Mouse (Mus musculus) retina, adult 2 months (tissue): ENCODE data around the gene Tbc1d17.
A peak's percentile ranks its signal among the peaks of the same experiment; 100 is the strongest.

Experiments
- DNase-seq: peaks from one replicate; pipeline ENCODE4 v3.0.0-alpha.2; 2012; ENCODE audit warnings: low read depth, low spot score

Gene Tbc1d17

DNA sequence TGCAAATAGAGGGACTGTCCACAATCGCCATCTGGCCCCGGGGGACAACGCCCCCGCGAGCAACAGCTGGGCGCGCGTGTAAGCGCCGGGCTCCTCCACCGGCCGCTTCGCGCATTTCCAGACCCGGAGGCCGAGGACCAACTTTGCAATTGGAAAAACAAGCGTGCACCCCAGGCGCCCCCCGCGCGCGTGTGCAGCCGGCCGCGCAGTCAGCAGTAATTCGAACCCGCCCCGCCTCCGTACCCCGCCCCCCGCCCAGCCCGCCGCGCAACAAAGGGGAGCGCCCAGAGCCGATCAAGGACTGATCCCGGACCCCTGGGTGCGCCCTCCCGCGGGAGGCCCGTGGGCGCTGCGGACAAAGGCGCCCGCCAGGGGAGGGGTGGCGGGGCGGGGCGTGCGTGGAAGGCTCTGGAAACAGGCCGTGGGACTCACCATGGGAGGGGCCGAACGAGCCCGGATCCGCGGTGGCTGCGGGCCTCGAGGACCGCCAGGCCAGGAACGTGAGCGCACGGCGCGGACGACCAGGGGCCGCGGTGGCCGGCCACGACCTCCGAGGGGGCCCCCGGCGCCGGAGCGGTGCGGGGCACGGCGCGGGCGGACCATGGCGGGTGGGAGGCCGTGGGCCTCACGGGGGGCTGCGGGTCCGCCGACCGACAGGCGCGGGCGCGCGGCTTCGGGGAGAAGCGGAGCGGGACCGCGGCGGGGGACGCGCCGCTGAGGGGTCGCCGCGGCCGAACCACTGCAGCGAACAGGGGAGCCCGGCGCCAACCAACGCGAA lies 20.2 kb upstream of the Tbc1d17 start:
- DNase-seq, result peak; percentile 51

GRCm38 (mm10) chr7:44868465-44868864 lies 19.6 kb upstream of the Tbc1d17 start:
- DNase-seq, result no peak

- no peak for DNase-seq
Observed at GRCm38 (mm10) chr7:44867802-44868201, 18.9 kb upstream of the Tbc1d17 start.

- no peak for DNase-seq
Observed at GRCm38 (mm10) chr7:44867010-44867702, 18.3 kb upstream of the Tbc1d17 start.

DNA sequence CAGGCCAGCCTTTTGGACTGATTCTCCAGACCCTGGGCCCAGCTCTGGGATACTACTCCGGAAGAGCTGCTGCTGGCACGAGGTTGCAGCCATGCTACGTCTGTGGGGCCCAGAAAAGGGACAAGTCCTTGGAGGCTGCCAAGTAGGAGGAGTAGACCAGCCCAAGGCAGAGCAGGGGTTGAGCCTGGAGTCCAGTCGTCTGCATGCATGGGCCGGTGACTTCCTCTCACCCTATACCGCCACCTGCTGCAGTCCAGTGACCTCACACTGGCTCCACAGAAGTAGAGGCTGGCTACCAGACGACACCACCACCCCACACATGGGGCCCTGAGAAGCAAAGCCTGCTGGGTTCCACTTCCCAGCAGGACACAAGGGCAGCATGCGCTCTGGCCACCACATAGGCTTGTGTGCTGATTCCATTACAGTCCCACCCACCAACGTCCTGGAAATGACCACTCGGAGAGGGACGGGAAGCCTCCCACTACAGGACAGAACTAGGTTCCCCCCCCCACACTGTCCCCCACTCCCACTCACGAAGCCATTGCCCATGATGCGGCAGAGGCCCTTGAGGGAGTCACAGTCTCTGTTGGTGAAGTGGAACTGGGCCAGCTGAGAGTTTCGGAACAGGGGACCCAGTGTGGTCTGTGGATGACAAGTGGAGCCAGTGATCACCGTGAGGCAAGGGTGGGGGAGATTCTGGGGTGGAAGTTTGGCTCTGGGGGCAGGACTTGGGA lies 17.6 kb upstream of the Tbc1d17 start:
- DNase-seq, result no peak

DNA sequence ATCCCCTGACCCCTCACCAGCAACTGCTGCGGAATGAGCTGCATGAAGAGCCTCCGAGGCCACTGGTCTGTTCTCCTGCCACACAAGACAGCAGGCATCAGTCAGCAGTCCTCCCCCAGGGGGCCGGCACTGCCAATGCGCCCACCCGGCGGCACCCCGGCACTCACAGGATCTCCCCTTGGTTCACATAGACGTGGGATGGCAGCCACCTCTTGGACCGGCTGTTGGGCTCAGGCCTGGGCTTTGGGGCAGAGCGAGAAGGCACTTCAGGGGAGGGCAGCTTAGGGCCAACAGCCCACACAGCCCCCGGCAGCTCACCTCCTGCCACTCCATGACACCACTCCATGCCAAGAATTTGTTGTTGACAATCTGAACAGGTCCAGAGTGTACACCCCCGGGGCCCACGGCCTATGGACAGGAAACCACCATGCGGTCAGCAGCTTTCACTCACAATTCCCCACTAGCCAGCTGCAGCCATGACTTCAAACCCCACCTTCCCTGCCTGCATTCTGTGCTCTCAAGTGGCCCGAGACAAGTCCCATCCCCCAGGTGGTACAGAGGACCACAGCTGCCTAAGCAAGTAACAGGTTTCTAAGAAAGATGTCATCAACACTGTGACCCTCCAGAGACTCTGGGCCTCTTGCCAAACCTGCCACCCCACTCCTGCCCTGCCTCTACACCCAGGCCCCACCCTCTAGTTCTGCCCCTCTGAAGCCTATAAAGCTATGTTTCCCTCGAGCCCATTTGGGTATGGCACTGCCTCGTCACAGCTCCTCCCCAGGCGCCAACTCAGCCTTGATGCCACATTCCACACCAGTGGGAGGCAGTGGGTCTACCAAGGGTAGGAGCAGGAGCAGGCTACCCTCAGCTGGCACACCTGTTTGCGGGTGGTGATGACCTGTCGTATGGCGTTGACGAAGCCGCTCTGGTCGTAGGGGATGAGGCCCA lies 16.0 kb upstream of the Tbc1d17 start:
- DNase-seq, result no peak

- DNase-seq, result no peak
Observed at GRCm38 (mm10) chr7:44863982-44864494, 15.2 kb upstream of the Tbc1d17 start.

DNA sequence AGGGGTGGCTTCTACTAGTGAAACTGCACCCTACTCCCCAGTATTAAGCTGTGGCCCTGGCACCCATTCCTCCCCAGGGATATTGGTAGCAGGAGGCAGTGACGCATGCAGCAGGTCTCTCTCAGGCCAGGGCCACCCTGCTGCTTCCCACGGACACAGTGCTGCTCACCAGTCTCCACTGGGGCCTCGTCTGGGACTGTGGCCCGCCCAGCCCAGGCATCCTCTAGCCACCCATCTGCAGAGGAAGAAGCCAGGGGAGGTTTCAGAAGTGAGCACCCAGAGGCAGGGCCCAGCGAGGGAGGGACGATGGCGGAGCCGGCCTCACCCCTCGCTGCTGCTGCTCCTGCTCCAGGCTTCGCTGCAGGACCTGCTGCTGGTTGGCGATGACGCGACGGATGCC lies 14.3 kb upstream of the Tbc1d17 start:
- DNase-seq, result no peak

DNA sequence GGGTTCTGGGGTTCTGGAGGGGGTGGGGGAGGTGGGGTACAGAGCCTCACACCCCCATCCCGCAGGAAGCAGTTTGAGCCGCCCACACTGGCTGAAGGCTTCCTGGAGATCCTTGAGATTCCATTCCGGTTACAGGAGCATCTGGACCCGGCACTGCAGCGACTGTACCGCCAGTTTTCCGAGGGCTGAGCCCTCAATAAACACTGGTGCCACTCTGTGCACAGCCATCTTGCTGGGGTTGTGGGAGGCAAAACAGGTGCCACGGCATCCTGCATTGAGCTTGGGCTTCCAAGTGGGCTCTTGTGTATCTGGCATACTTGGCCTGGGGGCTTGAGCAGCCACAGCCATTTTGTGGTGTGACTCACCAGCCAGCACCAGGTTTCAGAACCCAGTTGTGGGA lies 13.6 kb upstream of the Tbc1d17 start:
- DNase-seq, result no peak

DNA sequence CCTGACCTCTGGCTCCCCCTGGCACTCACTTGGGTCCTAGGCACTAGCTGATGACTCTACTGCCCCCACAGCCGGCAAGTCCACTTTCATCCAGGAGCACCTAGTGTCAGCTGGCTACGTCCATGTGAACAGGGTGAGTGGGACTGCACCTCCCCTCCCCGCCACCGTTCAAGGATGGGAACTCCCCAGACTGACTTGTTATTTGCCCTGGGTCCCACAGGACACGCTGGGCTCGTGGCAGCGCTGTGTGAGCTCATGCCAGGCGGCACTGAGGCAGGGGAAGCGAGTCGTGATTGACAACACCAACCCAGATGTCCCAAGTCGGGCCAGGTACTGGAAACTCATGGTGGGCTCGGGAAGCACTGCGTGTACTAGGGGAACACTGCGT lies 12.5 kb upstream of the Tbc1d17 start:
- no peak for DNase-seq

DNA sequence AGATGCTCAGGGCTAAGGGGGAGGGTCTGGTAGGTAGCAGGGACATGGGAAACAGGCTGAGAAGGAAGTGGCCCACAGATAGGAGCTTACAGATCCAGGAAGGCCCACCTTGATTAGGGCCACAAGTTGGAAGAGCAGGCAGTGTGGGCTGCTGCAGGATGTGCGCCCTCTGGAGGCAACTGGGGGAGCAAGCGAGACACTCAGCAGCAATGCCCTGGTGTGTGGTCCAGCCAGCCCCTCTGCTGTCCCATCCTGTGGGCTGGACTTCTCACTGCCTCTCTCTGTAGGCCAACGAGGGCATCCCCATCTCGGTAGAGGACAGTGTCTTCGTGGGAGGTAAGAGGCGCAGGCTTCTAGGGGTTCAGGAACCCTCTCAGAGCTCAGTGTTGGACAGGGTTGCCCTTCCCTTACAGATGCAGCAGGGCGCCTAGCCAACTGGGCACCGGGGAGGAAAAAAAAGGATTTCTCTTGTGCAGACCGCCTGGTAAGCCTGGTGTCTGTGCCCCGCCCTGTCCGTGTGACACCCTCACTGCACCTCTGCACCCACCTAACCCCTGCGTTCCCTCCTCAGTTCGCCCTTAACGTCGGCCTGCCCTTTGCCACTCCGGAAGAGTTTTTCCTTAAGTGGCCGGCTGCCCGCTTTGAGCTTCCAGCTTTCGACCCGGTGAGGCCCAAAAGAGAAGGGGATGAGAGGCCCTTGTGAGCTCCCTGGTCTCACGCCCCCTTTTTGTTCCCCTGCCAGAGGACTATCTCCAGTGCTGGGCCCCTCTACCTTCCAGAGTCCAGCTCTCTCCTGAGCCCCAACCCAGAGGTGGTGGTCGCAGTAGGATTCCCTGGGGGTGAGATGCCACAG lies 11.9 kb upstream of the Tbc1d17 start:
- DNase-seq, result no peak

- no peak for DNase-seq
Observed at GRCm38 (mm10) chr7:44859896-44860295, 11.0 kb upstream of the Tbc1d17 start.

GRCm38 (mm10) chr7:44857905-44858304 lies 9.0 kb upstream of the Tbc1d17 start:
- no peak for DNase-seq

DNA sequence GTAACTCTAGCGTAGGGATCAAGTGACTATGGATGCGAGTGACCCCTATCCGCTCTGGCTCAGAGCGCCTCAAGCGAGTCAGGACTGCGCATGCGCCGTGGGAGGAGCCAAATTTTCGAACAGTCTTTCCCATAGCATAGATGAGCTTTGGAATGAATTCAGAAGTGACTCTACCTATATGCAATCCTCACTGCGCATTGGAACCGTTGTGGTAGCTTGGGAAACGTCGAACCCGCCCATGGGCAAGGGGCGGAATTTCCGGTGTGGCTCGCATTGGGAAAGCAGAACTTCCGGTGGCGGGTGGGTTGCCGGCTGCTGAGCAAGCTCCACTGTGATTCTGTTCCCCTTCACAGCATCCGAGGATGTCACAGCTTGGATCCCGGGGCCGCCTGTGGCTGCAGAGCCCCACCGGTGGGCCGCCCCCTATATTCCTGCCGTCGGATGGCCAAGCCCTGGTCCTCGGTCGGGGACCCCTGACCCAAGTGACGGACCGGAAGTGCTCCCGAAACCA lies 8.2 kb upstream of the Tbc1d17 start, which contains the start of gene Pnkp:
Gene Pnkp (plus strand): TSS at position 98 of the 511 bp plus-strand sequence.
- DNase-seq, result peak; percentile 71

GRCm38 (mm10) chr7:44856265-44856916 lies 7.5 kb upstream of the Tbc1d17 start:
- no peak for DNase-seq

- no peak for DNase-seq
Observed at GRCm38 (mm10) chr7:44855036-44855435, 6.2 kb upstream of the Tbc1d17 start.

- peak; percentile 37 for DNase-seq
Observed at GRCm38 (mm10) chr7:44854356-44855031, 5.6 kb upstream of the Tbc1d17 start.

DNA sequence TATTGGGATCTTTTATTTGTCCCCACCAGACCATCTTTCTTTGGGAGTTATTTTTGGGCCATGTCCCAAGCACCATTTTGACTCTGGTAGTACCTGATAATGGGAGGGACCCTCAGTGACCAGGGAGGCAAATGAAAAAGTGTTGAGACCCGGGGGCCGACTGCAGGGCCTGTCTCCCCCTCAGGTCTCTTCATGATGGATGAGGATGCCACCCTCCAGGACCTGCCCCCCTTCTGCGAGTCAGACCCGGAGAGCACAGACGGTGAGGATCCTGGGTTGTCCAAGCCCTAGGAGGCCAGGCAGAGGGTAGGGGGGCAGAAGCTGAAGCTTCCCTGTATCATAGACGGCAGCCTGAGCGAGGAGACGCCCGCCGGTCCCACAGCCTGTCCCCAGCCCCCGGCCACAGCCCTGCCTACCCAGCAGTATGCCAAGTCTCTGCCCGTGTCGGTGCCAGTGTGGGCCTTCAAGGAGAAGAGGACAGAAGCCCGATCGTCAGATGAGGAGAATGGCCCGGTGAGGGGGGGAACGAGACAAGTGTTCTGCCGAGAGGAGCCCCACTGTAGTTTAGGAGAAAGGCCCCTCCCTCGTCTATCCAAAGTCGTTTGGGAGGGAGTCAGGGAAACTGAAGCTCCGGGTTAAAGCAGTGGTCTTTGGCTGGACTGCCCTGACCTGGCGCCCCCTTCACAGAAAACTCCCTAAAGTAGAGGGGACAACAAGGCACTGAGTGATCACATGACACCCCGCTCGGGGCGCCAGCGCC lies 4.9 kb upstream of the Tbc1d17 start:
- DNase-seq, result no peak
